Mouse (Mus musculus): ENCODE data around the gene Tmx2.
"Not testable (repeated sequence)": the region's sequence is repeated elsewhere in the genome, so short reads cannot be mapped to it uniquely, and the experiment has no call there.

Tmx2 gene

GRCm38 (mm10) chr2:84679016-84679415 is at the start of gene Tmx2:
Gene Tmx2, minus strand, starts transcription at chr2:84679140.
- no peak for ATAC-seq (ENCODE audit: low TSS enrichment)

- not testable (repeated sequence) for ATAC-seq (ENCODE audit: low TSS enrichment)
Measured at GRCm38 (mm10) chr2:84728191-84728590, 49.3 kb upstream of the Tmx2 start.

- peak; percentile 98 for ATAC-seq (ENCODE audit: low TSS enrichment)
Measured at GRCm38 (mm10) chr2:84727172-84727858, 48.4 kb upstream of the Tmx2 start, which contains the start of gene Clp1. Gene Clp1, minus strand, starts transcription at chr2:84727350.

GRCm38 (mm10) chr2:84726716-84727115 is 47.8 kb upstream of the Tmx2 start:
- ATAC-seq (ENCODE audit: low TSS enrichment) = no peak

GRCm38 (mm10) chr2:84725770-84726169 is 46.8 kb upstream of the Tmx2 start:
- no peak for ATAC-seq (ENCODE audit: low TSS enrichment)

- no peak for ATAC-seq (ENCODE audit: low TSS enrichment)
Measured at GRCm38 (mm10) chr2:84723856-84724255, 44.9 kb upstream of the Tmx2 start.

- ATAC-seq (ENCODE audit: low TSS enrichment) = no peak
Measured at GRCm38 (mm10) chr2:84721182-84721581, 42.2 kb upstream of the Tmx2 start.

- no peak for ATAC-seq (ENCODE audit: low TSS enrichment)
Measured at GRCm38 (mm10) chr2:84720718-84721117, 41.8 kb upstream of the Tmx2 start.

GRCm38 (mm10) chr2:84717357-84717756 is 38.4 kb upstream of the Tmx2 start:
- ATAC-seq (ENCODE audit: low TSS enrichment) = no peak

GRCm38 (mm10) chr2:84716423-84717355 is 37.7 kb upstream of the Tmx2 start:
- ATAC-seq (ENCODE audit: low TSS enrichment) = no peak

- peak; percentile 89 for ATAC-seq (ENCODE audit: low TSS enrichment)
Measured at GRCm38 (mm10) chr2:84715562-84716361, 36.8 kb upstream of the Tmx2 start.

GRCm38 (mm10) chr2:84714811-84715561 is 36.0 kb upstream of the Tmx2 start, which contains the start of gene Zdhhc5:
Gene Zdhhc5, minus strand, starts transcription at chr2:84715180.
- ATAC-seq (ENCODE audit: low TSS enrichment) = peak; percentile 83

- ATAC-seq (ENCODE audit: low TSS enrichment) = peak; percentile 13
Measured at GRCm38 (mm10) chr2:84714422-84714810, 35.5 kb upstream of the Tmx2 start.

GRCm38 (mm10) chr2:84711898-84712297 is 33.0 kb upstream of the Tmx2 start:
- ATAC-seq (ENCODE audit: low TSS enrichment) = no peak

- ATAC-seq (ENCODE audit: low TSS enrichment) = no peak
Measured at GRCm38 (mm10) chr2:84707523-84707922, 28.6 kb upstream of the Tmx2 start.

GRCm38 (mm10) chr2:84705295-84705694 is 26.4 kb upstream of the Tmx2 start:
- no peak for ATAC-seq (ENCODE audit: low TSS enrichment)

- no peak for ATAC-seq (ENCODE audit: low TSS enrichment)
Measured at GRCm38 (mm10) chr2:84704329-84704728, 25.4 kb upstream of the Tmx2 start.

GRCm38 (mm10) chr2:84703497-84703896 is 24.6 kb upstream of the Tmx2 start:
- ATAC-seq (ENCODE audit: low TSS enrichment) = no peak

GRCm38 (mm10) chr2:84695007-84695695 is 16.2 kb upstream of the Tmx2 start:
- no peak for ATAC-seq (ENCODE audit: low TSS enrichment)

- peak; percentile 28; the same call in 1 of the 2 replicates for ATAC-seq (ENCODE audit: low TSS enrichment)
Measured at GRCm38 (mm10) chr2:84690050-84690449, 11.1 kb upstream of the Tmx2 start.

Data from frontal cortex, adult (tissue).